Comparison of ENCODE assay signal across 14 mouse cellular contexts in the genomic region with DNA sequence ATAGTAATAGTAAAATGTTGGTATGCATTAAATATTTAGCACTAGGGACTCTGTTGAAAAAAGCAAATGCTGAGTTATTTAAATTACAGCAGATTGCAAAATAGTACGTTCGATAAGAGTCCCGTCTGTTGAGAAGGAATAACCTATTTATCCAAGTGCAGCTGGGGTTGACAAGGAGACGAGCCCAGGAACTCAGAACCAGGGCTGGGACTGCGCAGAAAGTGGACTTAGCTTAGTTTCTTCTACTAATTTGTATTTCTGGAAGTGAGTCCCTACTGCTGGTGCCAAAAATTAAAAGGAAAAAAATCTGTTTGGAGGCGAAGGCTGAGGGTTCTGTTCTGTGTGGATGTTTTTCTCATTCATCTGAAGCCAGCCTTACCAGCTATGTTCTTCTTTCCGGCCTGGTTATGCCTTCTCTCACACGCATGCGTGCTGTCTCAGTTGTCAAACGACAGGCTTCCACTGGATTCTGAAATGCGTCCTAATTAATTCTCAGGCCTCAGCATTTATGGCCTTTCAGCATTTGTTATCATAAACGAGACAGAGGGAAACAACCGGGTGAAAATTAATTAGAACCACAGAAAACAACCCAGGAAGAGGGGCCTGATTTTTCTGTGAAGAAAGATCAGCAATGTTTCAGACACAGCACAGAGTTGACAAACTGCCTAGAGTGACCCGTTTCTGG. TPM values are rescaled to one million over a fixed set of nuclear protein-coding genes. Genes with fewer than 3 reads are reported as not detected.
DNase-seq lines count a peak whose midpoint lies in the region; ATAC-seq and TF ChIP-seq lines count a peak whose summit lies in the region.
"Had no signal": no experiment of that assay in that cellular context is flagged by ENCODE, and none has a peak within 500 bp of the region (broad histone marks: within the 10 kb centered on the region; RNA-seq: fewer than 3 reads in every experiment).

No protein-coding gene starts in this region.

- H3K4me2 ChIP-seq in kidney, embryonic 14.5 days (replicated peaks; ENCODE audit: low read depth, low read length) = no peak overlapping the region
- no peak overlapping the region for H3K4me2 ChIP-seq in lung, postnatal 0 days (replicated peaks; ENCODE audit: low read depth, low read length)
- H3K4me2 ChIP-seq: intestine, embryonic 15.5 days; liver, embryonic 11.5 days had no signal

- TF ChIP-seq CTCF in kidney, adult 2 months (conservative IDR thresholded peaks at IDR 0.05; ENCODE audit: insufficient read depth, insufficient read length, low read depth, low read length) = no peak
- TF ChIP-seq CTCF in lung, postnatal 0 days (IDR thresholded peaks at IDR 0.05) = no peak

- H3K36me3 ChIP-seq in kidney, adult 2 months (ENCODE audit: control insufficient read depth, insufficient read depth, low read length) = no peaks in the 10 kb centered on the region
- no peaks in the 10 kb centered on the region for H3K36me3 ChIP-seq in kidney, embryonic 14.5 days (ENCODE audit: control insufficient read depth, insufficient read depth, low read length)
- H3K36me3 ChIP-seq in lung, postnatal 0 days (ENCODE audit: insufficient read depth, low read length) = no peaks in the 10 kb centered on the region
- H3K36me3 ChIP-seq: intestine, embryonic 15.5 days had no signal

- ATAC-seq in kidney, embryonic 14.5 days (ENCODE audit: low FRiP score, low TSS enrichment) = no peak
- ATAC-seq in lung, postnatal 0 days = no peak
- ATAC-seq: intestine, embryonic 15.5 days had no signal

- no peaks in the 10 kb centered on the region for H3K4me1 ChIP-seq in kidney, adult 2 months (ENCODE audit: control insufficient read depth, insufficient read depth, low read length)
- peaks cover 6% of the 10 kb centered on the region; the same call in 1 of the 2 replicates for H3K4me1 ChIP-seq in kidney, embryonic 14.5 days (ENCODE audit: control insufficient read depth, insufficient read depth, low read length)
- no peaks in the 10 kb centered on the region for H3K4me1 ChIP-seq in lung, postnatal 0 days (ENCODE audit: insufficient read depth, low read depth, low read length)

- no peak overlapping the region for H3K4me3 ChIP-seq in kidney, adult 2 months (ENCODE audit: insufficient read depth, low read depth, low read length)
- H3K4me3 ChIP-seq in kidney, embryonic 14.5 days (ENCODE audit: low read length) = no peak overlapping the region
- H3K4me3 ChIP-seq in lung, postnatal 0 days (ENCODE audit: low read depth, low read length) = no peak overlapping the region
- H3K4me3 ChIP-seq: intestine, embryonic 15.5 days had no signal

- TF ChIP-seq POLR2A in kidney, adult 2 months (IDR thresholded peaks at IDR 0.05; ENCODE audit: low read depth, low read length) = no peak

- DNase-seq in cerebellum, adult 8-10 months = peak; percentile 1
- DNase-seq in cerebellum, adult 11 months = no peak
- DNase-seq in kidney, adult 2 months = peak; percentile 3
- DNase-seq in lung, postnatal 0 days (ENCODE audit: low spot score) = peak; percentile 48
- DNase-seq in lung, adult 18-20 months = no peak
- peak; percentile 0 for DNase-seq in lung, postnatal 36 days
- DNase-seq in urinary bladder, adult 18-20 months (ENCODE audit: low spot score in 2 of 2) = no peak
- DNase-seq: adrenal gland, adult 8-10 months; heart, adult 11 months; heart, postnatal 10 days; spleen, adult 18-20 months had no signal

- H3K9ac ChIP-seq in kidney, embryonic 14.5 days (ENCODE audit: low read depth, low read length) = no peak overlapping the region
- no peak overlapping the region for H3K9ac ChIP-seq in lung, postnatal 0 days (replicated peaks; ENCODE audit: low read depth)
- H3K9ac ChIP-seq: intestine, embryonic 15.5 days had no signal

- H3K9me3 ChIP-seq in kidney, embryonic 14.5 days (ENCODE audit: control insufficient read depth, low read length) = peaks cover 3% of the 10 kb centered on the region; the same call in 1 of the 2 replicates
- H3K9me3 ChIP-seq in lung, postnatal 0 days (ENCODE audit: low read length) = no peaks in the 10 kb centered on the region
- H3K9me3 ChIP-seq: intestine, embryonic 15.5 days had no signal

- no peaks in the 10 kb centered on the region for H3K27me3 ChIP-seq in kidney, adult 2 months (replicated peaks; ENCODE audit: control insufficient read depth, insufficient read depth, low read length)
- no peaks in the 10 kb centered on the region for H3K27me3 ChIP-seq in kidney, embryonic 14.5 days (ENCODE audit: control insufficient read depth, insufficient read depth, low read length)
- no peaks in the 10 kb centered on the region for H3K27me3 ChIP-seq in lung, postnatal 0 days (replicated peaks; ENCODE audit: insufficient read depth, low read length)
- H3K27me3 ChIP-seq: intestine, embryonic 15.5 days had no signal

- no peak overlapping the region for H3K27ac ChIP-seq in kidney, adult 2 months (ENCODE audit: insufficient read depth, low read depth, low read length)
- no peak overlapping the region for H3K27ac ChIP-seq in kidney, embryonic 14.5 days (ENCODE audit: low read depth, low read length)
- no peak overlapping the region for H3K27ac ChIP-seq in lung, postnatal 0 days (ENCODE audit: low read length)
- H3K27ac ChIP-seq: intestine, embryonic 15.5 days had no signal

- WGBS in kidney, adult 2 months = 75% methylated on average over 14 of the region's 14 CpGs
- WGBS in kidney, embryonic 14.5 days = 60% methylated on average over 14 of the region's 14 CpGs
- 58% methylated on average over 14 of the region's 14 CpGs for WGBS in lung, postnatal 0 days

- TF ChIP-seq EP300 in lung, postnatal 0 days (IDR thresholded peaks at IDR 0.05) = no peak

RNA-seq across cellular contexts. Expression of a gene that starts 6.5 kb away (rescaled TPM):
- polyA plus RNA-seq in kidney, adult 2 months (2012; rRNA removed) = not detected in 2 replicates
- 0.60 and 0.61 TPM in 2 replicates for polyA plus RNA-seq in kidney, embryonic 14.5 days (2014; fragmentation: Nextera tagmentation; extraction: Ambion mirVana)
- polyA plus RNA-seq in lung, postnatal 0 days (2015; fragmentation: Nextera tagmentation; extraction: Ambion mirVana) = 0.47 and 0.50 TPM in 2 replicates

Comparison
In these comparisons a context has a peak if more than half of its experiments do, and no peak if none do; other contexts are left out.
1. DNase-seq: peak in cerebellum, adult 8-10 months (single experiment), kidney, adult 2 months (single experiment), lung, postnatal 0 days (single experiment) and lung, postnatal 36 days (single experiment); none in cerebellum, adult 11 months (single experiment), lung, adult 18-20 months (0 of 2) and urinary bladder, adult 18-20 months (0 of 2).